Mouse (Mus musculus) embryonic facial prominence, embryonic 10.5 days (tissue): Measurements from ENCODE around the gene Coro1b. TPM values are rescaled to one million over a fixed set of nuclear protein-coding genes. Genes with fewer than 3 reads are reported as not detected.

Experiments
- DNase-seq: peaks from one replicate; pipeline ENCODE4 v3.0.0-alpha.2; 2017; ENCODE audit warnings: low spot score
- H3K27ac ChIP-seq: fragments of 300-500 bp; sonication (generic); replicated peaks from 2 replicates; pipeline ENCODE4 v1.5.1; 2016; ENCODE audit warnings: mild to moderate bottlenecking
- H3K27me3 ChIP-seq: fragments of 300-500 bp; sonication (generic); replicated peaks from 2 replicates; pipeline ENCODE4 v1.6.1; 2016; ENCODE audit warnings: low read depth, mild to moderate bottlenecking; ENCODE audit not compliant: poor library complexity, severe bottlenecking
- H3K36me3 ChIP-seq: fragments of 300-500 bp; sonication (generic); replicated peaks from 2 replicates; pipeline ENCODE4 v1.6.1; 2016; ENCODE audit warnings: mild to moderate bottlenecking, moderate library complexity
- H3K4me1 ChIP-seq: fragments of 300-500 bp; sonication (generic); 2 replicates; pipeline ENCODE4 v1.6.1; 2016
- H3K4me3 ChIP-seq: fragments of 300-500 bp; sonication (generic); 2 replicates; pipeline ENCODE4 v1.5.1; 2016; ENCODE audit warnings: mild to moderate bottlenecking, moderate library complexity
- H3K9me3 ChIP-seq: fragments of 300-500 bp; sonication (generic); 2 replicates; pipeline ENCODE4 v1.6.1; 2016; ENCODE audit warnings: mild to moderate bottlenecking
- WGBS: fragments of 180-500 bp; shearing (Covaris S2); methylation state at CpG from one replicate; pipeline ENCODE4 v1.1.7; 2016; 5-methylcytosine and 5-hydroxymethylcytosine counted together
- polyA plus RNA-seq: library from polyadenylated mRNA; unstranded; fragments of >200 nt; fragmentation: Nextera tagmentation; extraction: Ambion mirVana; gene quantifications from 2 replicates; pipeline ENCODE4 v1.2.1, GENCODE M21; 2016

The Coro1b gene
- polyA plus RNA-seq, 1 experiment from 2014 or later, result 130 TPM

- peak; percentile 99 for DNase-seq
- H3K27ac ChIP-seq, result peak within 1 kb of the TSS; percentile 97
- H3K4me3 ChIP-seq, result peak within 1 kb of the TSS; percentile 97
- no peaks in the 10 kb centered on the region; the same call in 1 of the 2 replicates for H3K27me3 ChIP-seq
- peaks cover 38% of the 10 kb centered on the region for H3K36me3 ChIP-seq
- WGBS, result 6% methylated on average over 47 of the region's 47 CpGs
- H3K9me3 ChIP-seq, result no peaks in the 10 kb centered on the region
- peaks cover 45% of the 10 kb centered on the region for H3K4me1 ChIP-seq
These were observed 43.3 kb downstream of the Coro1b start, which contains the start of gene Ppp1ca for GRCm38 (mm10) chr19:4191528-4192250. TSS of gene Ppp1ca (plus strand) at chr19:4192065.

- no peaks in the 10 kb centered on the region for H3K9me3 ChIP-seq
- WGBS, result under 1% methylated on average over 52 of the region's 52 CpGs
These were observed 44.0 kb downstream of the Coro1b start for GRCm38 (mm10) chr19:4192251-4192985.

GRCm38 (mm10) chr19:4193129-4193528 is 44.7 kb downstream of the Coro1b start:
- peaks cover 53% of the 10 kb centered on the region for H3K36me3 ChIP-seq

More at GRCm38 (mm10) chr19:4192251-4192985, 44.0 kb downstream of the Coro1b start:
- peaks cover 52% of the 10 kb centered on the region for H3K4me1 ChIP-seq
- no peak for DNase-seq
- no peaks in the 10 kb centered on the region; the same call in 1 of the 2 replicates for H3K27me3 ChIP-seq
- peak overlapping the region; percentile 97 for H3K27ac ChIP-seq
- peak overlapping the region; percentile 97 for H3K4me3 ChIP-seq
- peaks cover 46% of the 10 kb centered on the region for H3K36me3 ChIP-seq

GRCm38 (mm10) chr19:4194021-4194724 is 45.8 kb downstream of the Coro1b start:
- H3K27me3 ChIP-seq, result no peaks in the 10 kb centered on the region
- H3K27ac ChIP-seq, result no peak overlapping the region
- no peak for DNase-seq
- H3K9me3 ChIP-seq, result no peaks in the 10 kb centered on the region
- H3K36me3 ChIP-seq, result peaks cover 63% of the 10 kb centered on the region
- H3K4me3 ChIP-seq, result peak overlapping the region; percentile 97
- WGBS, result 93% methylated on average over 8 of the region's 8 CpGs
- H3K4me1 ChIP-seq, result peaks cover 55% of the 10 kb centered on the region

More at GRCm38 (mm10) chr19:4193129-4193528, 44.7 kb downstream of the Coro1b start:
- Histone ChIP-seq H3K27me3 (no peaks in the 10 kb centered on the region; the same call in 1 of the 2 replicates), H3K27ac (peak overlapping the region; percentile 97), H3K4me3 (peak overlapping the region; percentile 97), H3K4me1 (peaks cover 53% of the 10 kb centered on the region), H3K9me3 (no peaks in the 10 kb centered on the region)
- DNase-seq, result no peak
- WGBS, result 74% methylated on average over 6 of the region's 6 CpGs

- WGBS, result 82% methylated on average over 12 of the region's 12 CpGs
- Histone ChIP-seq H3K4me1 (peaks cover 62% of the 10 kb centered on the region), H3K9me3 (no peaks in the 10 kb centered on the region), H3K36me3 (peaks cover 71% of the 10 kb centered on the region), H3K27me3 (no peaks in the 10 kb centered on the region), H3K27ac (no peak overlapping the region), H3K4me3 (no peak overlapping the region; the same call in 1 of the 2 replicates)
- no peak for DNase-seq
These were observed 46.6 kb downstream of the Coro1b start for GRCm38 (mm10) chr19:4194776-4195650.

GRCm38 (mm10) chr19:4196048-4196447 is 47.6 kb downstream of the Coro1b start:
- Histone ChIP-seq H3K36me3 (peaks cover 77% of the 10 kb centered on the region), H3K9me3 (no peaks in the 10 kb centered on the region), H3K27me3 (no peaks in the 10 kb centered on the region), H3K27ac (no peak overlapping the region), H3K4me1 (peaks cover 67% of the 10 kb centered on the region), H3K4me3 (peak overlapping the region; percentile 19; the same call in 1 of the 2 replicates)
- DNase-seq, result no peak
- 79% methylated on average over 2 of the region's 2 CpGs for WGBS

- peaks cover 77% of the 10 kb centered on the region for H3K36me3 ChIP-seq
- peak overlapping the region; percentile 32; the same call in 1 of the 2 replicates for H3K27ac ChIP-seq
- WGBS, result 49% methylated on average over 5 of the region's 5 CpGs
- H3K9me3 ChIP-seq, result no peaks in the 10 kb centered on the region
- DNase-seq, result no peak
- no peaks in the 10 kb centered on the region for H3K27me3 ChIP-seq
- peaks cover 62% of the 10 kb centered on the region for H3K4me1 ChIP-seq
- H3K4me3 ChIP-seq, result 0 out of 2 replicates have a peak overlapping the region, but pooled peaks have one; percentile 19
These were observed 48.1 kb downstream of the Coro1b start for GRCm38 (mm10) chr19:4196548-4196947.

GRCm38 (mm10) chr19:4197180-4197579 is 48.8 kb downstream of the Coro1b start:
- H3K4me1 ChIP-seq, result peaks cover 64% of the 10 kb centered on the region
- no peak overlapping the region for H3K27ac ChIP-seq
- no peaks in the 10 kb centered on the region for H3K27me3 ChIP-seq
- 73% methylated on average over 3 of the region's 3 CpGs for WGBS
- H3K36me3 ChIP-seq, result peaks cover 77% of the 10 kb centered on the region
- no peak overlapping the region for H3K4me3 ChIP-seq
- no peaks in the 10 kb centered on the region for H3K9me3 ChIP-seq
- DNase-seq, result no peak

GRCm38 (mm10) chr19:4201291-4201909 is 53.0 kb downstream of the Coro1b start, which contains the start of gene Rad9a:
TSS of gene Rad9a (minus strand) at chr19:4201662.
- Histone ChIP-seq H3K9me3 (no peaks in the 10 kb centered on the region), H3K4me3 (peak within 1 kb of the TSS; percentile 75), H3K36me3 (peaks cover 41% of the 10 kb centered on the region), H3K27ac (peak within 1 kb of the TSS; percentile 88), H3K4me1 (peaks cover 45% of the 10 kb centered on the region), H3K27me3 (peaks cover 32% of the 10 kb centered on the region)
- under 1% methylated on average over 34 of the region's 34 CpGs for WGBS
- peak; percentile 97 for DNase-seq

GRCm38 (mm10) chr19:4202149-4202548 is 53.7 kb downstream of the Coro1b start:
- Histone ChIP-seq H3K27me3 (peaks cover 34% of the 10 kb centered on the region), H3K36me3 (peaks cover 34% of the 10 kb centered on the region), H3K27ac (peak overlapping the region; percentile 88), H3K9me3 (no peaks in the 10 kb centered on the region), H3K4me1 (peaks cover 37% of the 10 kb centered on the region), H3K4me3 (peak overlapping the region; percentile 75)
- 23% methylated on average over 7 of the region's 7 CpGs for WGBS
- no peak for DNase-seq

GRCm38 (mm10) chr19:4203148-4203547 is 54.7 kb downstream of the Coro1b start:
- no peak overlapping the region for H3K4me3 ChIP-seq
- H3K9me3 ChIP-seq, result no peaks in the 10 kb centered on the region
- 65% methylated on average over 3 of the region's 3 CpGs for WGBS
- no peak overlapping the region for H3K27ac ChIP-seq
- H3K36me3 ChIP-seq, result peaks cover 24% of the 10 kb centered on the region
- peaks cover 36% of the 10 kb centered on the region for H3K27me3 ChIP-seq
- no peak for DNase-seq
- H3K4me1 ChIP-seq, result peaks cover 33% of the 10 kb centered on the region
